Mouse (Mus musculus) embryo, embryonic 11 days (tissue): ENCODE results near the gene Ankrd39.

Experiments used
- DNase-seq: peaks from one replicate; pipeline ENCODE4 v3.0.0-alpha.2; 2015

Gene Ankrd39

GRCm38 (mm10) chr1:36572140-36572700 is 25.0 kb upstream of the Ankrd39 start:
- no peak for DNase-seq

GRCm38 (mm10) chr1:36571627-36572026 is 24.4 kb upstream of the Ankrd39 start:
- no peak for DNase-seq

- DNase-seq = no peak
These were observed 23.1 kb upstream of the Ankrd39 start for GRCm38 (mm10) chr1:36570320-36570719.

- DNase-seq = no peak
These were observed 22.5 kb upstream of the Ankrd39 start for GRCm38 (mm10) chr1:36569694-36570276.

GRCm38 (mm10) chr1:36568776-36569175 is 21.5 kb upstream of the Ankrd39 start:
- no peak for DNase-seq

- DNase-seq = no peak
These were observed 20.8 kb upstream of the Ankrd39 start for GRCm38 (mm10) chr1:36567818-36568603.

- DNase-seq = no peak
These were observed 19.2 kb upstream of the Ankrd39 start for GRCm38 (mm10) chr1:36566425-36566824.

- DNase-seq = no peak
These were observed 16.9 kb upstream of the Ankrd39 start for GRCm38 (mm10) chr1:36564101-36564500.

GRCm38 (mm10) chr1:36563632-36564031 is 16.4 kb upstream of the Ankrd39 start:
- no peak for DNase-seq

GRCm38 (mm10) chr1:36563197-36563596 is 16.0 kb upstream of the Ankrd39 start:
- DNase-seq = no peak

GRCm38 (mm10) chr1:36562388-36562787 is 15.1 kb upstream of the Ankrd39 start:
- no peak for DNase-seq

GRCm38 (mm10) chr1:36560903-36561302 is 13.7 kb upstream of the Ankrd39 start:
- no peak for DNase-seq

GRCm38 (mm10) chr1:36559888-36560287 is 12.6 kb upstream of the Ankrd39 start:
- no peak for DNase-seq

GRCm38 (mm10) chr1:36559256-36559655 is 12.0 kb upstream of the Ankrd39 start:
- DNase-seq = peak; percentile 37

GRCm38 (mm10) chr1:36558031-36558993 is 11.1 kb upstream of the Ankrd39 start, which contains the start of gene Sema4c:
TSS of gene Sema4c (minus strand) at chr1:36558349.
- DNase-seq = peak; percentile 93

- peak; percentile 89 for DNase-seq
These were observed 10.3 kb upstream of the Ankrd39 start for GRCm38 (mm10) chr1:36557457-36558011.

- DNase-seq = peak; percentile 98
These were observed 9.6 kb upstream of the Ankrd39 start for GRCm38 (mm10) chr1:36556553-36557456.

- DNase-seq = peak; percentile 34
These were observed 8.7 kb upstream of the Ankrd39 start for GRCm38 (mm10) chr1:36555798-36556395.

- DNase-seq = no peak
These were observed 7.6 kb upstream of the Ankrd39 start for GRCm38 (mm10) chr1:36554633-36555399.

- DNase-seq = no peak
These were observed 5.3 kb upstream of the Ankrd39 start for GRCm38 (mm10) chr1:36552506-36552905.
